Mouse (Mus musculus) lung, adult 2 months (tissue): ENCODE measurements around the gene Olfr992.

Experiments
- CTCF ChIP-seq: fragments of 200-500 bp; IDR thresholded peaks from 2 replicates; pipeline ENCODE4 v1.5.1; 2011; ENCODE audit warnings: mild to moderate bottlenecking, low read length, control low read depth; ENCODE audit not compliant: insufficient read depth
- POLR2A ChIP-seq: fragments of 200-500 bp; IDR thresholded peaks from 2 replicates; pipeline ENCODE4 v1.6.1; 2011; ENCODE audit warnings: low read depth, mild to moderate bottlenecking, control low read depth, low read length, borderline replicate concordance; ENCODE audit errors: extremely low read depth

- TF ChIP-seq POLR2A, result no peak
- TF ChIP-seq CTCF, result no peak
Measured at GRCm38 (mm10) chr2:85443539-85443938, 34.3 kb upstream of the Olfr992 start, which contains the start of gene Olfr995.
